Comparison of ENCODE assay signal across 10 mouse cellular contexts in genomic region chr6:140519019-140519418, GRCm38 (mm10).
DNase-seq lines count a peak whose midpoint lies in the region; ATAC-seq lines count a peak whose summit lies in the region.
"Had no signal": no experiment of that assay in that cellular context is flagged by ENCODE, and none has a peak within 500 bp of the region (broad histone marks: within the 10 kb centered on the region; RNA-seq: fewer than 3 reads in every experiment).

No protein-coding gene starts in this region.

- H3K4me1 ChIP-seq in forebrain, embryonic 10.5 days, result peaks cover 50% of the 10 kb centered on the region
- peaks cover 8% of the 10 kb centered on the region; the same call in 1 of the 2 replicates for H3K4me1 ChIP-seq in forebrain, embryonic 11.5 days (replicated peaks; ENCODE audit: control insufficient read depth, insufficient read depth, low read length)
- H3K4me1 ChIP-seq in midbrain, embryonic 10.5 days, result peaks cover 52% of the 10 kb centered on the region
- H3K4me1 ChIP-seq in midbrain, embryonic 11.5 days (ENCODE audit: control insufficient read depth, insufficient read depth, low read length), result peaks cover 23% of the 10 kb centered on the region
- H3K4me1 ChIP-seq in hindbrain, embryonic 15.5 days (replicated peaks), result peaks cover 21% of the 10 kb centered on the region
- peaks cover 25% of the 10 kb centered on the region for H3K4me1 ChIP-seq in stomach, embryonic 16.5 days (ENCODE audit: control insufficient read depth, insufficient read depth, low read length)

- WGBS in forebrain, embryonic 10.5 days, result 65% methylated on average over 13 of the region's 13 CpGs
- 67% methylated on average over 13 of the region's 13 CpGs for WGBS in forebrain, embryonic 11.5 days
- 74% methylated on average over 13 of the region's 13 CpGs for WGBS in midbrain, embryonic 10.5 days
- 67% methylated on average over 13 of the region's 13 CpGs for WGBS in midbrain, embryonic 11.5 days
- WGBS in hindbrain, embryonic 15.5 days, result 57% methylated on average over 13 of the region's 13 CpGs
- WGBS in stomach, embryonic 16.5 days, result 61% methylated on average over 13 of the region's 13 CpGs

- H3K9me3 ChIP-seq in forebrain, embryonic 10.5 days, result no peaks in the 10 kb centered on the region
- no peaks in the 10 kb centered on the region for H3K9me3 ChIP-seq in forebrain, embryonic 11.5 days (ENCODE audit: control insufficient read depth, low read length)
- no peaks in the 10 kb centered on the region for H3K9me3 ChIP-seq in midbrain, embryonic 10.5 days (replicated peaks)
- H3K9me3 ChIP-seq in midbrain, embryonic 11.5 days (ENCODE audit: control insufficient read depth, low read length), result no peaks in the 10 kb centered on the region
- H3K9me3 ChIP-seq in hindbrain, embryonic 15.5 days, result no peaks in the 10 kb centered on the region
- H3K9me3 ChIP-seq in stomach, embryonic 16.5 days (replicated peaks; ENCODE audit: control insufficient read depth, low read length), result no peaks in the 10 kb centered on the region

- DNase-seq in forebrain, embryonic 10.5 days (ENCODE audit: extremely low spot score, low spot score), result no peak
- DNase-seq in forebrain, embryonic 11.5 days (ENCODE audit: low spot score), result no peak
- DNase-seq in midbrain, embryonic 10.5 days (ENCODE audit: low spot score), result no peak
- no peak for DNase-seq in midbrain, embryonic 11.5 days (ENCODE audit: low spot score, missing footprints)
- DNase-seq in right cerebral cortex, adult 2 months (ENCODE audit: low spot score in 2 of 2), result no peak
- DNase-seq in urinary bladder, postnatal 25 days (ENCODE audit: low spot score), result no peak
- DNase-seq: B cell, adult 2 months; lung, adult 2 months had no signal

- H3K27me3 ChIP-seq in forebrain, embryonic 10.5 days (ENCODE audit: poor library complexity, severe bottlenecking), result no peaks in the 10 kb centered on the region
- no peaks in the 10 kb centered on the region for H3K27me3 ChIP-seq in forebrain, embryonic 11.5 days (ENCODE audit: control insufficient read depth, insufficient read depth, low read length)
- no peaks in the 10 kb centered on the region for H3K27me3 ChIP-seq in midbrain, embryonic 10.5 days (ENCODE audit: low read depth, poor library complexity, severe bottlenecking)
- no peaks in the 10 kb centered on the region for H3K27me3 ChIP-seq in midbrain, embryonic 11.5 days (ENCODE audit: control insufficient read depth, insufficient read depth, low read length)
- H3K27me3 ChIP-seq in hindbrain, embryonic 15.5 days, result no peaks in the 10 kb centered on the region
- H3K27me3 ChIP-seq in stomach, embryonic 16.5 days (ENCODE audit: control insufficient read depth, insufficient read depth, low read length), result no peaks in the 10 kb centered on the region

- H3K4me2 ChIP-seq in forebrain, embryonic 11.5 days (ENCODE audit: low read depth, low read length, severe bottlenecking), result no peak overlapping the region
- no peak overlapping the region for H3K4me2 ChIP-seq in midbrain, embryonic 11.5 days
- no peak overlapping the region for H3K4me2 ChIP-seq in hindbrain, embryonic 15.5 days
- no peak overlapping the region for H3K4me2 ChIP-seq in stomach, embryonic 16.5 days (ENCODE audit: low read depth, low read length)

- no peak overlapping the region for H3K4me3 ChIP-seq in forebrain, embryonic 10.5 days
- H3K4me3 ChIP-seq in forebrain, embryonic 11.5 days (ENCODE audit: low read depth, low read length), result no peak overlapping the region
- no peak overlapping the region for H3K4me3 ChIP-seq in midbrain, embryonic 10.5 days
- H3K4me3 ChIP-seq in midbrain, embryonic 11.5 days (ENCODE audit: low read depth, low read length), result no peak overlapping the region
- no peak overlapping the region for H3K4me3 ChIP-seq in hindbrain, embryonic 15.5 days
- H3K4me3 ChIP-seq in stomach, embryonic 16.5 days (replicated peaks; ENCODE audit: low read length), result no peak overlapping the region

- no peaks in the 10 kb centered on the region for H3K36me3 ChIP-seq in forebrain, embryonic 10.5 days (replicated peaks)
- no peaks in the 10 kb centered on the region for H3K36me3 ChIP-seq in forebrain, embryonic 11.5 days (ENCODE audit: control insufficient read depth, insufficient read depth, low read length)
- H3K36me3 ChIP-seq in midbrain, embryonic 10.5 days, result no peaks in the 10 kb centered on the region
- H3K36me3 ChIP-seq in midbrain, embryonic 11.5 days (ENCODE audit: control insufficient read depth, insufficient read depth, low read length), result no peaks in the 10 kb centered on the region
- H3K36me3 ChIP-seq in hindbrain, embryonic 15.5 days, result no peaks in the 10 kb centered on the region
- H3K36me3 ChIP-seq in stomach, embryonic 16.5 days (ENCODE audit: control insufficient read depth, insufficient read depth, low read length), result no peaks in the 10 kb centered on the region

- no peak overlapping the region for H3K9ac ChIP-seq in forebrain, embryonic 11.5 days (ENCODE audit: low read length)
- H3K9ac ChIP-seq in midbrain, embryonic 11.5 days (ENCODE audit: low read length), result no peak overlapping the region
- no peak overlapping the region for H3K9ac ChIP-seq in hindbrain, embryonic 15.5 days
- no peak overlapping the region for H3K9ac ChIP-seq in stomach, embryonic 16.5 days (ENCODE audit: low read length)

- H3K27ac ChIP-seq in forebrain, embryonic 10.5 days, result peak overlapping the region; percentile 79; the same call in 1 of the 2 replicates
- no peak overlapping the region for H3K27ac ChIP-seq in forebrain, embryonic 11.5 days (ENCODE audit: low read depth, low read length)
- peak overlapping the region; percentile 63; the same call in 1 of the 2 replicates for H3K27ac ChIP-seq in midbrain, embryonic 10.5 days (replicated peaks)
- no peak overlapping the region for H3K27ac ChIP-seq in midbrain, embryonic 11.5 days (ENCODE audit: low read depth, low read length)
- H3K27ac ChIP-seq in hindbrain, embryonic 15.5 days (replicated peaks), result peak overlapping the region; percentile 43
- peak overlapping the region; percentile 6; the same call in 1 of the 2 replicates for H3K27ac ChIP-seq in stomach, embryonic 16.5 days (ENCODE audit: low read length)

- ATAC-seq in forebrain, embryonic 11.5 days (replicated peaks; ENCODE audit: low FRiP score), result no peak
- ATAC-seq in midbrain, embryonic 11.5 days (ENCODE audit: low FRiP score), result no peak
- peak; percentile 46; the same call in 1 of the 2 replicates for ATAC-seq in hindbrain, embryonic 15.5 days (ENCODE audit: low FRiP score, low read depth)
- ATAC-seq in stomach, embryonic 16.5 days (ENCODE audit: insufficient read depth, low FRiP score), result no peak

Comparison
In these comparisons a context has a peak if more than half of its experiments do, and no peak if none do; other contexts are left out.
1. H3K27ac ChIP-seq: peak in forebrain, embryonic 10.5 days (single experiment), midbrain, embryonic 10.5 days (single experiment), hindbrain, embryonic 15.5 days (single experiment) and stomach, embryonic 16.5 days (single experiment); none in forebrain, embryonic 11.5 days (single experiment) and midbrain, embryonic 11.5 days (single experiment).